Mouse (Mus musculus) testis, adult 2 months (tissue): ENCODE data around the gene Rhox2f. TPM values are rescaled to one million over a fixed set of nuclear protein-coding genes. Genes with fewer than 3 reads are reported as not detected.
"Not testable (repeated sequence)": the region's sequence is repeated elsewhere in the genome, so short reads cannot be mapped to it uniquely, and the experiment has no call there.

Experiments used
- H3K27ac ChIP-seq: fragments of 200-500 bp; 2 replicates; pipeline ENCODE4 v1.5.1; 2012; ENCODE audit warnings: low read depth, low read length; ENCODE audit not compliant: control insufficient read depth, insufficient read depth
- H3K27me3 ChIP-seq: fragments of 200-500 bp; 2 replicates; pipeline ENCODE4 v1.6.1; 2012; ENCODE audit warnings: mild to moderate bottlenecking, low read length, moderate library complexity; ENCODE audit not compliant: control insufficient read depth, insufficient read depth
- H3K36me3 ChIP-seq: fragments of 200-500 bp; 2 replicates; pipeline ENCODE4 v1.6.1; 2012; ENCODE audit warnings: mild to moderate bottlenecking, low read length; ENCODE audit not compliant: control insufficient read depth, insufficient read depth
- H3K4me1 ChIP-seq: fragments of 200-500 bp; 2 replicates; pipeline ENCODE4 v1.6.1; 2012; ENCODE audit warnings: low read length; ENCODE audit not compliant: control insufficient read depth, insufficient read depth
- H3K4me3 ChIP-seq: fragments of 200-500 bp; 2 replicates; pipeline ENCODE4 v1.5.1; 2012; ENCODE audit warnings: low read depth, mild to moderate bottlenecking, low read length, moderate library complexity, mixed read lengths; ENCODE audit not compliant: control insufficient read depth
- polyA plus RNA-seq: library from polyadenylated mRNA; depleted of rRNA; stranded (reverse); fragments of >200 nt; gene quantifications from 2 replicates; pipeline ENCODE4 v1.2.3, GENCODE M21; 2012; rRNA removed

Gene Rhox2f
- not detected in 2 replicates for polyA plus RNA-seq

GRCm38 (mm10) chrX:37571105-37571504 is at the start of gene Rhox2f:
Gene Rhox2f, plus strand, starts transcription at chrX:37571405.
- not testable (repeated sequence) for H3K27me3 ChIP-seq, H3K4me1 ChIP-seq, H3K36me3 ChIP-seq, H3K27ac ChIP-seq, H3K4me3 ChIP-seq

- H3K4me1 ChIP-seq, H3K27ac ChIP-seq, H3K4me3 ChIP-seq, H3K36me3 ChIP-seq, H3K27me3 ChIP-seq: not testable (repeated sequence)
Measured at GRCm38 (mm10) chrX:37530152-37530551, 41.1 kb upstream of the Rhox2f start, which contains the start of gene Rhox2e. Gene Rhox2e, plus strand, starts transcription at chrX:37530452.

GRCm38 (mm10) chrX:37541719-37542118 is 29.5 kb upstream of the Rhox2f start, which contains the start of gene Rhox3e:
Gene Rhox3e, plus strand, starts transcription at chrX:37542019.
- not testable (repeated sequence) for H3K4me1 ChIP-seq, H3K27me3 ChIP-seq, H3K36me3 ChIP-seq, H3K27ac ChIP-seq, H3K4me3 ChIP-seq

GRCm38 (mm10) chrX:37557112-37557511 is 14.1 kb upstream of the Rhox2f start, which contains the start of gene Rhox4e:
Gene Rhox4e, plus strand, starts transcription at chrX:37557412.
- H3K4me3 ChIP-seq, H3K4me1 ChIP-seq, H3K36me3 ChIP-seq, H3K27ac ChIP-seq, H3K27me3 ChIP-seq: not testable (repeated sequence)

GRCm38 (mm10) chrX:37572638-37573037 is 1.4 kb downstream of the Rhox2f start:
- not testable (repeated sequence) for H3K36me3 ChIP-seq, H3K27ac ChIP-seq, H3K4me3 ChIP-seq, H3K4me1 ChIP-seq, H3K27me3 ChIP-seq

GRCm38 (mm10) chrX:37580692-37581091 is 9.5 kb downstream of the Rhox2f start, which contains the start of gene Rhox3f:
Gene Rhox3f, plus strand, starts transcription at chrX:37580992.
- not testable (repeated sequence) for H3K27me3 ChIP-seq, H3K36me3 ChIP-seq, H3K4me1 ChIP-seq, H3K27ac ChIP-seq
- peak within 1 kb of the TSS; percentile 32 for H3K4me3 ChIP-seq

- H3K27me3 ChIP-seq, H3K4me3 ChIP-seq, H3K27ac ChIP-seq, H3K4me1 ChIP-seq, H3K36me3 ChIP-seq: not testable (repeated sequence)
Measured at GRCm38 (mm10) chrX:37607604-37608003, 36.4 kb downstream of the Rhox2f start, which contains the start of gene Rhox4f. Gene Rhox4f, minus strand, starts transcription at chrX:37607704.

Other genes starting within 250 kb of the Rhox2f start
- gene Rhox3a2, start 191.4 kb upstream of the Rhox2f start, polyA plus RNA-seq = 0.51 and 1.6 TPM in 2 replicates
- gene Rhox4a2, start 180.6 kb upstream of the Rhox2f start, polyA plus RNA-seq = not detected in 2 replicates
- 0.32 and 0.43 TPM in 2 replicates for gene Rhox2b, start 159.3 kb upstream of the Rhox2f start, polyA plus RNA-seq
- not detected in 2 replicates for gene Rhox4b, start 138.9 kb upstream of the Rhox2f start, polyA plus RNA-seq
- gene Rhox2c, start 117.7 kb upstream of the Rhox2f start, polyA plus RNA-seq = 0.21 TPM in 1 of 2 replicates, not detected in the other
- gene Rhox3c, start 112.8 kb upstream of the Rhox2f start, polyA plus RNA-seq = 0.21 and 0.25 TPM in 2 replicates
- not detected in 2 replicates for gene Rhox4c, start 91.1 kb upstream of the Rhox2f start, polyA plus RNA-seq
- 0.17 TPM in 1 of 2 replicates, not detected in the other for gene Rhox2d, start 78.0 kb upstream of the Rhox2f start, polyA plus RNA-seq
- gene Rhox4d, start 57.0 kb upstream of the Rhox2f start, polyA plus RNA-seq = 0.19 TPM in 1 of 2 replicates, not detected in the other
- gene Rhox2e, start 41.0 kb upstream of the Rhox2f start, polyA plus RNA-seq = 0.19 and 0.31 TPM in 2 replicates
- not detected in 2 replicates for gene Rhox3e, start 29.4 kb upstream of the Rhox2f start, polyA plus RNA-seq
- not detected in 2 replicates for gene Rhox4e, start 14.0 kb upstream of the Rhox2f start, polyA plus RNA-seq
- 0.23 and 0.32 TPM in 2 replicates for gene Rhox3f, start 9.6 kb downstream of the Rhox2f start, polyA plus RNA-seq
- not detected in 2 replicates for gene Rhox4f, start 36.3 kb downstream of the Rhox2f start, polyA plus RNA-seq
- gene Rhox3g, start 57.2 kb downstream of the Rhox2f start, polyA plus RNA-seq = 0.13 TPM in 1 of 2 replicates, not detected in the other
- not detected in 2 replicates for gene Rhox2g, start 72.1 kb downstream of the Rhox2f start, polyA plus RNA-seq
- gene Rhox4g, start 79.9 kb downstream of the Rhox2f start, polyA plus RNA-seq = not detected in 2 replicates
- gene Rhox3h, start 97.4 kb downstream of the Rhox2f start, polyA plus RNA-seq = 0.29 and 0.47 TPM in 2 replicates
- not detected in 2 replicates for gene Rhox2h, start 101.9 kb downstream of the Rhox2f start, polyA plus RNA-seq
- 9.3 and 15.5 TPM in 2 replicates for gene Rhox5, start 233.4 kb downstream of the Rhox2f start, polyA plus RNA-seq